Mouse (Mus musculus) adrenal gland, adult (tissue): ENCODE measurements at regions not wholly inside any gene's neighbourhood (a gene's known extent, or its start where the extent isn't known, plus 50 kb on each side); places are given as distances from the start of the nearest gene placed in this dataset.

Source experiments
- DNase-seq, 2 experiments: peaks; one replicate each; pipeline ENCODE4 v3.0.0; 2022 to 2023; ENCODE audit warnings: low spot score in 1 of 2; ENCODE audit not compliant: inconsistent age in 2 of 2

GRCm38 (mm10) chrX:167152611-167153010 lies 56.5 kb downstream of the Tmsb4x start:
- DNase-seq = peak; percentile 11 to 58

- no peak for DNase-seq
Measured at GRCm38 (mm10) chrX:167151341-167151740, 57.8 kb downstream of the Tmsb4x start.

DNA sequence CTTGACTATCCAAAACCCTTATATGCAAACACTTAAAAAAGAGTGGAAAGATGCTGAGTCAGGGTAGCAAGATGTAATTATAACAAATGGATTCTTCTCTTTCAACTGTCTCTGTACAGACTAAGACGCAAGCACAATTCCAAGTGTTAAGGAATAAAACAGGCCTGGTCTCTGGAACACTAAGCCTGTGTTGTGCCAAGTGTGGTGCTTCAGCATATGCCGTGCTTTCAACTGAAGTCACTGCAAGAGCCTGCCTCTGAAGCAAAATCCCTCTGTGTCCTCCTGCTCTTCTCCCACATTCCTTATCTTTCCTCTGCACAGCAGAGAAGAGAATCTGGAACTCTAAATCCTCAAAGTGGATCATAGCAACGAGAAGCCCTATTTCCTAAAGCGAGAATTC lies 59.7 kb downstream of the Tmsb4x start:
- no peak for DNase-seq

DNA sequence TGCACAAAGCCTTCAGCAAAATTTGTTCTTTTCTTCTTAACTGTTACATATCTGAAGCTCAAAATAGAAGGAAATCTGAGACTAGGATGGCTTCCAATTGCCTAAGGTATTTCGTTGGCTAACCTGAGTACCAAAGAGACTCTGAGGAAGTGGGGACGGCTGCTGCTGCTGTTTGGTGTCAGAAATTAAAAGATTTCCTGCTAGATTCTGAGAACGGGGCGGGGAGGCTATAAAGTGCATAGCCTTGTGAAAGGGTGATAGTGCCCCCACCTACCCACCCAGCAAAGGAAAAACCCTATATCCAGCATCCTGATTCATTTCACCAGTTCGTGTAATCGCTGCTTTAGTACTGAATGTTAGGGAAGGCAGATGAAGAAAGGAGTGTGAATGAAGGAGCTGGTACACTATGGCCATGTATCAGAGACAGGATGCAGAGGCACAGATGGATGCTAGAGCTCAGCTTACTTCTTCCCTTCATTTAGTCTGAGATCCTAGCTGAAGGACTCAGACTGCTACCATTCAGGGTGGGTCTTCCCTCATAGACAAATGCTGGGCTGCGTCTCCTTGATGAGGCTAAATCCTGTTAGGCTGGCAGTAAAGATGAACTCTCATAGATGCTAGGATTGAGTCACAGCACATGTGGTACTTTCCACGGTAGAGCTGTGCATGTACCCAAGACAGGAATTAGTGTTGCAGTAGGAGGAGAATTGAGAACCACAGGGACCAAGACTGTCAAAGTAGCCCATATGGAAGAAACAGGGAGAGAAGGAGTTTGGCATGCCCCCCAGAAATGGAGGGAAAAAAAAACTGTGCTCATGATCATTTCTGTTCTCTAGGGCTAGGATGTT lies 62.4 kb downstream of the Tmsb4x start:
- DNase-seq = no peak

GRCm38 (mm10) chrX:167145508-167146182 lies 63.5 kb downstream of the Tmsb4x start:
- no peak for DNase-seq

DNA sequence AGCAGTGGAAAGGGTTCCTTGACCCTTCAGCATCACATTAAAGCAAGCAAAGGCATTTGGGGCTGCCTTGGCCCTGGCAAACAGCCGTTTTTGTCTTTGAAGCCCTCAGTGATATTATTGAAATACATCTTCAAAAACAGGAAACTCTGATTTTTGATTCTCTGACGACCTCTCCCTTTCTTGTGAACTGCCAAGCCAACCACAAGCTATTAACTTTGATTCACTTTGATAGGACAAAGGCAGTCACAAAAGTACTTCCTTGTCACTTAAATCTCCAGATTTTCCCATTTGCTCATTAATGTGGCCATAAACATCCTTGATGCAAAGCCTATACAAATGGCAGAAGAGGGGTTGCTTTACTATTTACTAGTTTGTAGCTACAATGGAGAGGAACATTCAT lies 70.0 kb downstream of the Tmsb4x start:
- DNase-seq = no peak

DNA sequence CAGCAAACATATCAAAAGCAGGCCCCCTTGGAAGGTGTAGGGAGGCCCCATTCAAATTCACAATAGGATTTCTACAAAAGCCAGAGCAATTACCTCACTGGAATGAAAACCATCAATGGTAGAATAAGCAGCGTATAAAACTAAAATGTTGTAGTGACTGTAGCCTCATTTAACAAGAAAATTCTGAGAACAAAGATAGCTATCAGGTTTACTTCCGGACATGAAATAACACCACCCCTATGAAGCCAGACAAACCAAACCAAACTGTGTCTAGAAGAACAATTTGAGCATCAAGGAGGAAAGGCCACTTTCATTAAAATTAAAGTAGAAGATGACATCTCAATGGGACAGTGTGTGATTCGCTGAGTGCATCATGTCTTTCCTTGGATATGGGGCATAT lies 74.9 kb downstream of the Tmsb4x start:
- no peak for DNase-seq

GRCm38 (mm10) chrX:167132989-167133395 lies 76.1 kb downstream of the Tmsb4x start:
- peak; percentile 24 to 65 for DNase-seq

DNA sequence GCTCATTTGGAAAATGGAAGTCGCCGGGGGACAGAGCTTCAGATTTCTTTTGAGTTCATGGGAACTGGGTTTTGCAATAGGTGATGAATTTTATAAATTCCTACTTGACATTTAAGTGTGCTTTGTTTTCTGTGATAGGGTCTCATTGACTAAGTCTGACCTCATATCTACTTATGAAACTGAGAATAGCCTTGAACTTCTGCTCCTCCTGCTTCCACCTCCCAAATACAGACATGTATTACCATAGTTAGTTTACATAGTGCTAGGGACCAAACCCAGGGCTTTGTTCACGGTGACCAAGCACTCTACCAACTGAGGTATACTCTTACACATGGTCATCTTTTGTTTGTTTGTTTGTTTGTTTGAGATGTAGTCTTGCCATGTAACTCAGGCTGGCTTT lies 77.8 kb downstream of the Tmsb4x start:
- no peak for DNase-seq

- peak in 1 of 2 experiments; percentile 29 for DNase-seq
Measured at GRCm38 (mm10) chrX:167130601-167131000, 78.5 kb downstream of the Tmsb4x start.

DNA sequence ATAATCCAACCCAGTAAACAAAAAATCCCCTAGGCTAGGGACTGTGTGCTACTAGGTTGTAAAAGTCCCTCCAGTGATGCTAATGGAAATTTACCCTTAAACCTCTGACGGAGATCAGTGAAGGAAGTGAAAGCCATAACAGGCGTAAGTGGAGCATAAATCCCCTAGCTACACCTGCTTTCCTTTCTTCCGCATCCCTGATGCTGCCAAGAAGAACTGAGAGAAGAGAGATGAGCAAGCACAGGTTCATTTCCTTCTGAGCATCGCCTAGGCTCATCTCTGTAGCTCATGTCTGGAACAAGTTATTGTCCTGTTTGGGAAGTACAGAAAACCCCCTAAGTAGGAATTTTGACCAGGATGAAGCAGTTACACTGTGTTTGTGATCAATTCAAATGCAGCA lies 89.8 kb downstream of the Tmsb4x start:
- no peak for DNase-seq

GRCm38 (mm10) chrX:167115096-167115495 lies 94.0 kb downstream of the Tmsb4x start:
- DNase-seq = no peak

DNA sequence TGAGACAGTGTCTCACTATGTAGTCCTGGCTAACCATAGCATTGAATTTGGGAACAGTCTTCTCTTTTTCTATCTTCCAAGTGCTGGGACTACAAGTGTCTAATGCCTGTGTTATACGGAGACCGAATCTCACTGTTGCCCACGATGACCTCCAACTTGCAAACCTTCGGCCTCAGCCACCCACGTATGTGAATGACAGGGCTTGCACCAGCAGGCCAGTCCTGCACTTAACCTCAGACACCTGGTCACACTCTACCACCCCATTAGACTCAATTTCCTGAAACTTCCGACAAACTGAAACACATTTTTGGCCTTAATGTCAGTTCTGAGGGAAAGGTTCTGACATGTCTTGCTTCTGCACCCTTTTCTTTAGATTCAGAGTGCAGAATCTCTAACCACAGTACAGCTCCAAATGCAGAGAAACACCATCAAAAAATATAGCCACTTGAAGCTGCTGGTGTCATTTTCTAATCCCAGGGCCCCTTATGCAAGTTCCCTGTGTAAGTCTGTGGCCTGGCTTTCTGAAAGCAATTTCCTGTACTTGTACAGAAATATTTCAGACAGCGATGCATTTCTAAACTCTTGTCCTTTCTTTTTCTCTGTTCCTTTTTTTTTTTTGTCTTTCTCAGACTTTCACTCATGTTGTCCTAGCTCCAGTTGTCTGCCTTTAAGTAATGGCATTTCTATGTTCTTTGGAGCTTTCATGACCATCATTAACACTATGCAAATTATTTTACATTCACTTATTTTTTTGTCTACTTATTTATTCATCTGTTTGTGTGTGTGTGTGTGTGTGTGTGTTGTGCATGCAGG lies 97.8 kb downstream of the Tmsb4x start:
- no peak for DNase-seq

- no peak for DNase-seq
Measured at GRCm38 (mm10) chrX:167108356-167108755, 100.8 kb downstream of the Tmsb4x start.

- no peak for DNase-seq
Measured at GRCm38 (mm10) chrX:167107469-167107868, 101.6 kb downstream of the Tmsb4x start.

DNA sequence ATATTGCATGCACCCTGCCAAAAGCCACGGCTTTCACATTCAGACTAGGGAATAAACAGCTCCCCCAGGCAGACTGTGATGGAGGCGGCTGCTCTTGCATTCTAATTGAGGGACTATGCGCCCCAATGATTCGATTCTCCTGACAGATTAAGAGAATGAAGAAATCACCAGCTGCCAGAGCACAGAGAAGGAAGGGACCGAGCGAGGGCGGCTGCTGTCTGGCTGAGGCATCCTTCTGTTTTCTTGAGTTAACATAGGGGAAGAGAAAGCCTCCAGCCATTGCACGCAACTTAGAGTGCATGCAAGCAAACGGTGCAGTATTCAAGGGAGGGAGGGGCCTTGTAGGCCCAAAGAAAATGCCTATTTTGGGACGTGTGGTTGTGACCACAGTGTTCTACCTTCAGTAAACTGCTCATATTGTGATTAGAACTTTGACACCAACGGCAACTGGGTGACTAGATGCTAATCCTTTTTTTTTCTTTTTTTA lies 103.1 kb downstream of the Tmsb4x start:
- no peak for DNase-seq

- DNase-seq = no peak
Measured at GRCm38 (mm10) chrX:167105354-167105753, 103.8 kb downstream of the Tmsb4x start.

GRCm38 (mm10) chrX:167104247-167104621 lies 104.9 kb downstream of the Tmsb4x start:
- DNase-seq = no peak

- no peak for DNase-seq
Measured at GRCm38 (mm10) chrX:167103501-167104246, 105.4 kb downstream of the Tmsb4x start.

DNA sequence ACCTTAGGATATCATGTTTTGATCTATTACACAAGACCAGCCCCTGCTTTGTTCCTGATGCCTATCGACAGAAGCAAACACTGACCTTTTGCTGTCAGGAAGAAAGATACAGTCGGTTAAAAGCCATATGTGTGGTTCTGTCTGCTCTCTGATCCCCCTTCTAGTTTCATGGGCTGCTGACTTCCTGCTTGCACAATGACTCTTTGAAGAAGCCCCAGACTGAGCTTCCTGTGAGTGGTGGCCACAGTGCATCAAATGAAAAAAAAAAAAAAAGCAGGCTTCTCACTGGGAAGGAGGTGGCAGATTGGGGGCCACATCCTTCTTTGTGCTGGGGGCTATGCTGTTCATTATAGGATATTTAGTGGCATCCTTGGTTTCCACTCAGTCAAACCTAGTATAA lies 107.2 kb downstream of the Tmsb4x start:
- no peak for DNase-seq

- no peak for DNase-seq
Measured at GRCm38 (mm10) chrX:167099411-167099810, 109.7 kb downstream of the Tmsb4x start.
